Mouse (Mus musculus) embryonic facial prominence, embryonic 14.5 days (tissue): Measurements from ENCODE around the gene Stk11. TPM values are rescaled to one million over a fixed set of nuclear protein-coding genes. Genes with fewer than 3 reads are reported as not detected.

Experiments used
- ATAC-seq: fragments of 200-750 bp; cut with Nextera tagmentation; 2 replicates; pipeline ENCODE4 v1.8.0; 2017; ENCODE audit warnings: low read depth, moderate number of reproducible peaks, moderate TSS enrichment
- DNase-seq: peaks from one replicate; pipeline ENCODE4 v3.0.0-alpha.2; 2015; ENCODE audit warnings: low spot score
- H3K27ac ChIP-seq: fragments of 300-500 bp; sonication (generic); replicated peaks from 2 replicates; pipeline ENCODE4 v1.5.1; 2014; ENCODE audit warnings: low read depth, mild to moderate bottlenecking, low read length, moderate library complexity
- H3K27me3 ChIP-seq: fragments of 300-500 bp; sonication (generic); replicated peaks from 2 replicates; pipeline ENCODE4 v1.6.1; 2014; ENCODE audit warnings: low read length; ENCODE audit not compliant: control insufficient read depth, insufficient read depth
- H3K36me3 ChIP-seq: fragments of 300-500 bp; sonication (generic); 2 replicates; pipeline ENCODE4 v1.6.1; 2014; ENCODE audit warnings: low read length, mixed read lengths; ENCODE audit not compliant: control insufficient read depth, insufficient read depth
- H3K4me1 ChIP-seq: fragments of 300-500 bp; sonication (generic); 2 replicates; pipeline ENCODE4 v1.6.1; 2014; ENCODE audit warnings: antibody characterized with exemption, low read length; ENCODE audit not compliant: control insufficient read depth, insufficient read depth
- H3K4me2 ChIP-seq: fragments of 300-500 bp; sonication (generic); 2 replicates; pipeline ENCODE4 v1.6.1; 2014; ENCODE audit warnings: low read depth, mild to moderate bottlenecking, low read length, moderate library complexity, mixed read lengths
- H3K4me3 ChIP-seq: fragments of 300-500 bp; sonication (generic); 2 replicates; pipeline ENCODE4 v1.5.1; 2014; ENCODE audit warnings: low read depth, mild to moderate bottlenecking, low read length
- H3K9ac ChIP-seq: fragments of 300-500 bp; sonication (generic); 2 replicates; pipeline ENCODE4 v1.6.1; 2014; ENCODE audit warnings: low read depth, mild to moderate bottlenecking, low read length, moderate library complexity, mixed read lengths
- H3K9me3 ChIP-seq: fragments of 300-500 bp; sonication (generic); 2 replicates; pipeline ENCODE4 v1.6.1; 2016; ENCODE audit warnings: low read length; ENCODE audit not compliant: control insufficient read depth
- WGBS: fragments of 180-500 bp; shearing (Covaris S2); extraction: QIAGEN DNeasy Blood & Tissue Kit; methylation state at CpG from one replicate; pipeline ENCODE4 v1.1.7; 2014; 5-methylcytosine and 5-hydroxymethylcytosine counted together
- polyA plus RNA-seq: library from polyadenylated mRNA; unstranded; fragments of >200 nt; fragmentation: Nextera tagmentation; extraction: Ambion mirVana; gene quantifications from 2 replicates; pipeline ENCODE4 v1.2.1, GENCODE M21; 2014

The Stk11 gene
- polyA plus RNA-seq, 1 experiment from 2014 or later: 32.6 TPM

DNA sequence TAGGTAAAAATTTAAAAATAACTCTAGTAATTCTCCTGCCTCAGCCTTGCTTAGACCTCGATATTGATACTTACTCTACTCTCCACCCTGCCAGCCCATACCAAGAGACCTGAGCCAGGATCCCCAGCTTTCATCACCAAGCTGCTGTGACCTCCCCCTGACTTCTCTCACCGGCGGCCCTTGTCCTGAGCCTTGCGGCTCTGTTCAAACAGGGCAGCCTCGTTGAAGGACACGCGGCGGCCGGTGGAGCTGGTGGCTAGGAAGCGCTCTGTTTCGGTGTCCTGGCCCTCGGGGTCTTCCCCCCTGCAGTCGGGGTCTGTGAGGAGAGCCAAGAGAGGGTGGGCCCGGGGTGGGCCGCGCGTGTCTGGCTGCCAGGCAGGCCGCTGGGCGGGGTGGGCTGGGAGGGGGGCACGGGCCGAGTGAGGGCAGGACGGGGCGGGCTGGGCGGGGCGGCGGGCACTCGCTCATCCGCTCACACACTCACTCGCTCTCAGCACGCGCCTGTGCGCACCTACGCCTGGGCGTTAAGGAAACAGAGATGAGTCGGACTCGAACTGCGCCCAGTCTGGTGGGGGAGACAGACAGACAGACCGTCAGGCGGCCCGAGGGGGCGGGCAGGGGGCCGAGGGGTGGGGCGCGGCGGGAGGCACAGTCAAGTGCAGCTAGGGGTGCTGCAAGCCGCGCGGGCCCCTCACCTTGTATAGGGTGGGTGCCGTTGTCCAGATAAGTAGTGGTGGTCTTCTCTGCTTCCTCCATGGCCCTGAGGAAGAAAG is 20.8 kb downstream of the Stk11 start:
- 23% methylated on average over 13 of the region's 49 CpGs for WGBS
- no peak overlapping the region for H3K9ac ChIP-seq
- peaks cover 20% of the 10 kb centered on the region for H3K4me1 ChIP-seq

DNA sequence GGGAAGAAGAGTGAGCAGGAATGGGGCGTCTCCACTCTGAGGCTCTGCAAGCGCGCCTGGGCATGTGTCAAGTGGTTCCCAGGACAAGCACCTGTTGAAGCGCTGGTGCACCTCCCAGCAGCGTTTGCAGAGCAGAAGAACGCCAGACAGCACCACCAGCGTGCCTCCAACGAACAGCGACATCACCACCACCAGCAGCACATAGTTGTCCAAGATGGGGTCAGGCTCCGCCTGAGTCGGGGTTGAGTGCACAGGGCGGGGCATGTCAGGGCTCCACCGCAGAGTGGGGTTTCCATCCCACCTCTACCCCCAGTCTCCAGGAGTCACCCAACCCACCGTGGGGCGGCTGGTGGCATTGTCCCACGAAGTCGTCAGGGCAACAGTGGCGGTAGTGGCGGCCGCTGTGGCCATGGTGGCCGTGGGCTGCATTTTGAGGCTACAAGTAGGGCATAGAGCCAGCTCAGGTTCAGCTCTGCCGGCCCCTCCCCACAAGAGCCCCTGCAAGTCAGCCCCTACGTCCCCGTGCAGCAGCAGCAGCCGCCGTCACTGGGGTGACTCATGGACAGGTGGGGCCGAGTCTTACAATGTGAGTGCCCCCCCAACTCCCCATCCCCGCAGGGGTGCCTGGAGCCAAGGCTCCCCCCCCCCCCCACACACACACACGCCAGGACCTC is 21.5 kb downstream of the Stk11 start:
- peaks cover 20% of the 10 kb centered on the region for H3K4me1 ChIP-seq

More for the DNA sequence above, 20.8 kb downstream of the Stk11 start:
- Histone ChIP-seq H3K9me3 (0 out of 2 replicates have a peak, but pooled peaks cover 3% of the 10 kb centered on the region), H3K27me3 (peaks cover 24% of the 10 kb centered on the region), H3K27ac (no peak overlapping the region), H3K4me2 (peak overlapping the region; percentile 96), H3K4me3 (peak overlapping the region; percentile 69), H3K36me3 (peaks cover 32% of the 10 kb centered on the region)
- ATAC-seq (no peak), DNase-seq (no peak)

GRCm38 (mm10) chr10:80137626-80138552 is 22.3 kb downstream of the Stk11 start:
- Histone ChIP-seq H3K4me1 (peaks cover 22% of the 10 kb centered on the region), H3K9me3 (0 out of 2 replicates have a peak, but pooled peaks cover 3% of the 10 kb centered on the region), H3K4me3 (peak overlapping the region; percentile 69), H3K27me3 (peaks cover 24% of the 10 kb centered on the region), H3K36me3 (peaks cover 18% of the 10 kb centered on the region), H3K9ac (peak overlapping the region; percentile 76), H3K27ac (peak overlapping the region; percentile 55; the same call in 1 of the 2 replicates), H3K4me2 (peak overlapping the region; percentile 96)
- WGBS: 3% methylated on average over 17 of the region's 33 CpGs
- ATAC-seq: no peak
- DNase-seq: no peak

More for the DNA sequence above, 21.5 kb downstream of the Stk11 start:
- ATAC-seq (no peak), DNase-seq (peak; percentile 63)
- Histone ChIP-seq H3K9me3 (0 out of 2 replicates have a peak, but pooled peaks cover 3% of the 10 kb centered on the region), H3K27ac (no peak overlapping the region), H3K9ac (peak overlapping the region; percentile 37; the same call in 1 of the 2 replicates), H3K27me3 (peaks cover 24% of the 10 kb centered on the region), H3K4me2 (peak overlapping the region; percentile 96), H3K36me3 (peaks cover 25% of the 10 kb centered on the region), H3K4me3 (peak overlapping the region; percentile 69)
- WGBS: 3% methylated on average over 24 of the region's 29 CpGs

DNA sequence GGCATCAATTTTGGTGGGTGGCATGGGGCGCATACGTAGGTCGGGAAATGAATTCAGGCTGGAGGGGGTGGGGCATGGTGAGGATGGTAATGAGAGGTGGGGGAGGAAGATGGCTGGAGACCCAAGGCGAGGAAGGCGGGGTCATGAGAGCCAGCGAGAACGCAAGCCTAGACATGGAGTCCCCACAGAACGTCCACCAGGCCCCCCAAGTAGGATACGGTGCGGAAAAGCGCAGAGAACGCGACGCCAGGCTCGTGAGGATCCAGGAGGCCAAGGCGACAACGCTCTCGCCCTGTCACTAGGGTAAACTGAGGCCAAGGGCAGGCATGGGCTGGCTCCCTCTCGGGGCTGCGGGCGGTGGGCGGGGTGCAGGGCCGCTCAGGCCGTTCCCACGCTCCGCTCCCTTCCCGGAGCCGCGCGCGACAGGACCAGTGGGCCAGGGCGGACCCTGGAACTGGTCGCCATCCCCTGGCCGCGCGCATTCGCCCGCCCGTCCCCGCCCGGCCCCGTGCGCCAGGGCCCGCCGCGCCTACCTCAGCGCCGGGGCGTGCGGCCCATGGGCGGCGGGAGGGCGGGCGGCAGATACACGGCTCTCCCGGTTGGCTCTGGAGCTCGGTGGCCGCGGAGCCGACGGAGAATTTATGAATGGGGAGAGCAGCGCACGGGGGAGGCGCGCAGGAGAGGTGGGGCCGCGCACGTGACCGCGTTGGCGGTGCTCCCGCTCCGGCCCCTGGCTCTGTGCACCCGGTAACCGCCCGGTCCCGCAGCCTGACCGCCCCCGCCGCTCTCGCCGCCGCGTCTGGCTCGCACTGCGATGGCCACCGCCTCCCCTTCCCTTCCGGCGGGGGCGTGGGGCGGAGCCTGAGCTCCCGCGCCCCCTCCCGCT is 23.2 kb downstream of the Stk11 start, which contains the start of gene Atp5d:
Gene Atp5d, plus strand, starts transcription at position 80 of the 886 bp plus-strand sequence.
- H3K9ac ChIP-seq: peak within 1 kb of the TSS; percentile 76
- WGBS: 0% methylated on average over 20 of the region's 94 CpGs
- DNase-seq (peak; percentile 80), ATAC-seq (peak; percentile 1; the same call in 1 of the 2 replicates)
- peaks cover 23% of the 10 kb centered on the region for H3K4me1 ChIP-seq
- H3K4me3 ChIP-seq: peak within 1 kb of the TSS; percentile 69
- peak within 1 kb of the TSS; percentile 73 for H3K27ac ChIP-seq
- peak within 1 kb of the TSS; percentile 96 for H3K4me2 ChIP-seq
- H3K27me3 ChIP-seq: peaks cover 24% of the 10 kb centered on the region
- 0 out of 2 replicates have a peak, but pooled peaks cover 3% of the 10 kb centered on the region for H3K9me3 ChIP-seq
- H3K36me3 ChIP-seq: peaks cover 21% of the 10 kb centered on the region

DNA sequence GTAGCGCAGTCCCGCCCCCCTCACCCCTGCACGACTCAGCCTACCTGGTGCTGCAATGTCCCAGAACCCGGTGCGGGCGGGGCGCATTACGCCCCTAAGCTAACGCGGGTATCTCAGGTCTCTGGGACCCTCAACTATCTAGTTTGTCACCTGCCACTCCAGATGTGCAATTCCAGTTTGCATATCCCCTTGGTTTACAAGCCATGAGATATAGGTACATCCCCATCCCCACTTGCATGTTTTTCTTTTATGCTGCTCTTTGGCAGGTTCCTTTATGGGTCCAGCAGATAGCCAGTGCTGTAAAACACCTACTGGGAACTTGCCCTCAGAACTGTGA is 23.8 kb downstream of the Stk11 start:
- H3K4me3 ChIP-seq: peak overlapping the region; percentile 69
- peak overlapping the region; percentile 76 for H3K9ac ChIP-seq
- DNase-seq (no peak), ATAC-seq (peak; percentile 1; the same call in 1 of the 2 replicates)
- H3K4me2 ChIP-seq: peak overlapping the region; percentile 96
- 0 out of 2 replicates have a peak, but pooled peaks cover 3% of the 10 kb centered on the region for H3K9me3 ChIP-seq
- peaks cover 23% of the 10 kb centered on the region for H3K4me1 ChIP-seq
- peaks cover 21% of the 10 kb centered on the region for H3K36me3 ChIP-seq
- H3K27ac ChIP-seq: peak overlapping the region; percentile 73; the same call in 1 of the 2 replicates
- WGBS: 5% methylated on average over 7 of the region's 10 CpGs
- H3K27me3 ChIP-seq: peaks cover 24% of the 10 kb centered on the region

- Histone ChIP-seq H3K9ac (no peak overlapping the region), H3K4me3 (no peak overlapping the region), H3K4me2 (no peak overlapping the region), H3K9me3 (0 out of 2 replicates have a peak, but pooled peaks cover 3% of the 10 kb centered on the region), H3K36me3 (peaks cover 24% of the 10 kb centered on the region), H3K27me3 (peaks cover 24% of the 10 kb centered on the region), H3K27ac (0 out of 2 replicates have a peak overlapping the region, but pooled peaks have one; percentile 84), H3K4me1 (peaks cover 23% of the 10 kb centered on the region)
- 75% methylated on average over 11 of the region's 11 CpGs for WGBS
- DNase-seq (no peak), ATAC-seq (no peak)
Observed at GRCm38 (mm10) chr10:80139975-80140665, 24.5 kb downstream of the Stk11 start.

DNA sequence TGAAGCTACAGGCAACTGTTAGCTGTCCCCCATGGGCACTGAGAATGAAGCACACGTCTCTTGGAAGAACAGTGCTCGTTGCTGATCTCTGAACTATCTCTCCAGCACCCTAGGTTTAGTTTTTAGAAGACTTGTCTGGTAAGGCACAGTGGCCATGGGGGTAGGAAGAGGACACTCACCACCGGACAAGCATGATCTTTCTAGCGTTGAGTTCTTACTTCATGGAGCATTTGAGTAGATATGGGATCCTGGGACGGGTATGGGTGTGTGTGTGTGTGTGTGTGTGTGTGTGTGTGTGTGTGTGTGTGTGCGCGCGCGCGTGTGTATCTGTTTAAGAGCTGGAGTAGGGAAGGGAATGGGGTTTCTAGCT is 25.0 kb downstream of the Stk11 start, which contains the start of gene Cbarp:
Gene Cbarp, minus strand, starts transcription at position 170 of the 370 bp plus-strand sequence.
- H3K9ac ChIP-seq: peak within 1 kb of the TSS; percentile 52
- no peak for DNase-seq
- peaks cover 23% of the 10 kb centered on the region for H3K4me1 ChIP-seq
- WGBS: 73% methylated on average over 10 of the region's 10 CpGs
- peak within 1 kb of the TSS; percentile 96 for H3K4me2 ChIP-seq
- 0 out of 2 replicates have a peak, but pooled peaks cover 3% of the 10 kb centered on the region for H3K9me3 ChIP-seq
- peaks cover 22% of the 10 kb centered on the region for H3K27me3 ChIP-seq
- no peak for ATAC-seq
- peaks cover 28% of the 10 kb centered on the region for H3K36me3 ChIP-seq
- H3K27ac ChIP-seq: peak within 1 kb of the TSS; percentile 84
- H3K4me3 ChIP-seq: peak within 1 kb of the TSS; percentile 76
